Mouse (Mus musculus) thymus, postnatal 14 days (tissue): ENCODE data around the gene Gfral.
A peak's percentile ranks its signal among the peaks of the same experiment; 100 is the strongest.
"Not testable (repeated sequence)": the region's sequence is repeated elsewhere in the genome, so short reads cannot be mapped to it uniquely, and the experiment has no call there.

Experiments
- DNase-seq: peaks from one replicate; pipeline ENCODE4 v3.0.0; 2021

Gene Gfral

DNA sequence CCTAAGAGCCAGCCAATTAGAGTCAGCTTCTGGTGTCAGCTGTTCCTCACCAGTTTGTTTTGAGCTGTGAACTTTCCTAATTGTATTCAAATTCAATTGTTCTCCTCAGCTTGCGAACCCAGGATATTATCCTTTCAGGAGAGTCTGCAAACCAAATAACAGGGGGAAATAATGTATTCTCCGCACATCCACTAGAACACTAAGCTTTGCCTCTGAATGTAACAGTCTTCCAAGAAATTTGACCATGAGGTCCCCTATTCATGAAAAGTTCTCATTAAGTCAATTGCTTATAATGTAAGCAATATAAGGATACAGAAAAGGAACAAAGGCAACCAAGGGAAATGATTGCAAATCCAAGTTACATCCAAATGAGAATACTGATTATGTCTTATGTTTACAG, at the start of gene Gfral:
Gene Gfral, minus strand, starts transcription at position 101 of the 400 bp plus-strand sequence.
- DNase-seq = no peak

DNA sequence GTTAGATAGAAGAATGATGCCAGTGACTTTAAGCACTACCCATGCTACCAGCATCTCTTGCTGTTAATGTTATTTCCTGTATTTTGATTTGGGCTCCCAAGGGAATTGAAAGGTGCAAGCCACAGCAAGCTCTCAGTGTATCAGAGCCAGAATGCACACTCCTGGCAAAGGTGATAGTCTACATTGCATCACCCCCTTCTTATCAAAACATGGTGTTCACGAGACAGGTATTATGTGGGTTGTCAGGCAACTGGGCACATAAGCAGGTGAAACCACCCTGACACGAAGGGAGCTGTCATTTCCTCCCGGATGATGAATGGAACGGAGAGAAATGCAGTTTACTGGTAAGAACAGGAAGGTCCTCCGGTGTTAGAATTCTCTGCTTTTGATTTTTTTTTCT, 44.3 kb upstream of the Gfral start:
- DNase-seq = no peak

- no peak for DNase-seq
Measured at GRCm38 (mm10) chr9:76252544-76252943, 39.1 kb upstream of the Gfral start.

GRCm38 (mm10) chr9:76252109-76252508, 38.7 kb upstream of the Gfral start:
- DNase-seq = no peak

DNA sequence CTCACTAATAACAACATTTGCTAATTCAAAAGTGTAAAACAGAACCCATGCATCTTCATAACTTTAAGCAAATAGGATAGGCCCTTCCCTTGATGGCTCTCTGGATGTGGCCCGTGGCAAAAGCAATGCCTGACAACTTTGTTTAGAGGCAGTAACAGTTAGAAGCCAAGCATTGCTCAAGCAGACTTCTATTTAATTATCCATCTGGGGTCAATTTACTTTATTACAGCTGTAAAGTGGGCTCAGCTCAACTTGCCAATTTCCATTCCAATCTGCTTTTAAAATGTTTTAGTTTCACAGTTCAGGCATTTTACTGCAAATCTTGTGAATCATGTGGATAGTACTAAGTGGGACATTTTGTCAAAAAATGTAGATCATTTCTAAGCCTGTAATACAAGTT, 28.9 kb upstream of the Gfral start:
- DNase-seq = no peak

DNA sequence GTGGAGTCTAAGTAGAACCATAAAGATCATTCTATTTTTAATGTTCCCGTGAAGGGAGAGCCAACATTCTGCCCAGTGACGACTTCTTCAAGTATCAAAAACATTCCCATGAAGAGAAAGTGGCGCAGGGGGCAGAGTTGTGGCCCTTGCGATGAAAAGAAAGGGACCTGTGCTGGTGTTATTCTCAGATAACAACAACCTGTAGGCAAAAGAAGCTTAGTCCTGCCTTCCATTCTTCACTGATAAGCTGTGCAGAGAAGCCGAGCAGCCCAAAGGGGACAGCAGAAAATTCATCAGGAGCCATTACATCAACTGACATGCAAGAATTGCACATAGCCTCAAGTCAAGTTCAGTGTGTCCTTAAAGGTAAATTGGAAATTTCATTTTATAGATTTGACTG, 24.5 kb upstream of the Gfral start:
- no peak for DNase-seq

GRCm38 (mm10) chr9:76237243-76237642, 23.8 kb upstream of the Gfral start:
- DNase-seq = no peak

DNA sequence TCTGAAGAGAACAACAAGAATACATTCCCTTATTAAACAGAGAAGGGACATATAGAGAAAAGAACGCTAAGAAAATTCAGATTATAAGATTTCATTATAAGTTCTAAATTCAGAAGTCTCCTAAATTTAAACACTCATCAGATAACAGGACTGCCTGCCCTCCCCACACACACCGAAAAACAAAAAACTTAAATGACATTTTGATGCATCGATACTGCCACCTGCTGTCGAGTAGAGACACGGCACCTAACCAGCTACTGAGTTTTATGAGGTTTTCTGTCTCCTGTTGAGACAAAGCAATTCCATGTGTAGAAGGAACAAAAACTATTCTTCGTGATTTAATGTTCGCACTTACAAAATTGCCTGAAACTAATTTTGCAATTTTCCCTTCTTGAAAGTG, 23.2 kb upstream of the Gfral start:
- DNase-seq = peak; percentile 40

DNA sequence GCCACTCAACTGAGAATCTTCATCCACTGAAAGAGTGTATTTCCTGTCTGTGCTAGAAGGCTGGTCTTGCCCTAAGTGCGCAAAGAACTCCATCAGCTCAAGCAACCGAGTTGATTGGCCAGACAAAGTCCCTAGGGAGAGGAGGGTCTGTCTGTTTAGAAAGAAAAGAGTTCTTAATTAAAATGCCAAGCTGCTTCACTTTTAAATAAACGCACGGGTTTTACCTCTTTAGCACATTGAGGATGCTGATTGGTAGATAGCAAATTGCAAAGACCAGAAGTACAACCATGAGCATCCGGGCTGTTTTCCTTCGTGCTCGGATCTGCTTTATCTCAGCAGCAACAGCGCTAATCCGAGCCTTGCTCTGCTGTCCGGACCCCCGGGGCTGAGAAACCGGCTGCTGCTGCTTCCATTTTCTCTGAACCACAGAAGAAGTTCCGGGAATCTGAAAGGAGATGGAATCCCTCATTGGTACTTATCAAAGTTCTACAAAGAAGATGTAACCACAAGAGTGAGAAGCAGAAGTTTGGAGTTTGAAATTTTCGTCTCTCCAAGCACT, 22.6 kb upstream of the Gfral start:
- DNase-seq = peak; percentile 7

DNA sequence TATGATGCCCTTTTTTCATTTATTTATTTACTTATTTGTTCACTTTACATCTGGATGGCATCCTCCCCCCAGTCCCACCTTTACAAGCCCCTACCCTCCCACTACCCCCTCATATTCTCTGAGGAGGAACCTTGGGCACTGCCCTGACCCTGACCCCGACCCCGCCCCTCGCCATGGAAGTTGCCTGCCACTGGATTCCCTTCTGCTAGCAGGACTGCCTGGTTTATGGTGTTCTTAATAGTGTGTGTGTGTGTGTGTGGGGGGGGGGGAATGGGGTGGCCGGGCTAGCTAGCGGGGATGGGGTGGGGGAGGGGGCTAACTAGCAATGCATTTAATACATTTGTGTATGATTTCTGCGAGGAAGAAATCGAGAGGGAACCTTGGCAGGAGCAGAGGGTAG, 21.4 kb upstream of the Gfral start:
- no peak for DNase-seq

- peak; percentile 4 for DNase-seq
Measured at GRCm38 (mm10) chr9:76230400-76230799, 16.9 kb upstream of the Gfral start.

- no peak for DNase-seq
Measured at GRCm38 (mm10) chr9:76217178-76217975, 3.9 kb upstream of the Gfral start.

DNA sequence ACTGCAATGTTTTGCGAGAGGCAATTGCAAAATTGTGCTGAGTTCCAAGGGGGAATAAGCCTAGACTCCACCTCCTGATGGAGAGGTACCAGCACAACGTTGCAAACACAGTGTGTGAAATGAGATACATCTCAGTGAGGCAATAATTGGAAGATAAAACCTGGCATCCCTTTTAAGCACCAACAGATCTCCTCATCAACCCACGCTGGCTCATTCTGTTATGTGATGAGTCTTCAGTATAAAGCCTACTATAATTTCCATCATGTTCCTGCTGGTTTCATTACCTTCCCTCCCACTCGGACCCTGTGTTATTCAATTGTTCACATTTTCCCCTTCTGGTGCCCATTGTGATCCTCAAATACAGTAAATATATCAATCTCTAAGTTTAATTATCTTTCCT, 1.2 kb upstream of the Gfral start:
- DNase-seq = no peak

DNA sequence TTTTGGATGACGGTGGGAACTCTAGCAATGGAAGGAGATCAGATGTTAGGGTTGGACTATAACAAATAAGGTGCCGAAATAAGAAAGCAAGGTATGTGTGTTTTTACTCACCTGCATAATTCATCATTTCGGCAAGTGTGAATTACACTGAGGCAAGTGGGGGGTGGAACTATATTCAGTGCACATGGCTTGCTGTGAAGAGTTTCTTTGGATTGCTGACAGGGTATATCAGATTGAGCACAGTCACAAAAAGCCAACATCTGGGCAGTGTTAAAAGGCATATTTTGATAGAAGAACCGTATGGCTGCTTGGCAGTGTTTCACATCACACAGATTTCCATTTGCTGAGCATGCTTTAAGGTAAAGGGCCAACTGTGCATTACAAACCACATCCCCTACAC, 16.5 kb downstream of the Gfral start:
- DNase-seq = no peak

DNA sequence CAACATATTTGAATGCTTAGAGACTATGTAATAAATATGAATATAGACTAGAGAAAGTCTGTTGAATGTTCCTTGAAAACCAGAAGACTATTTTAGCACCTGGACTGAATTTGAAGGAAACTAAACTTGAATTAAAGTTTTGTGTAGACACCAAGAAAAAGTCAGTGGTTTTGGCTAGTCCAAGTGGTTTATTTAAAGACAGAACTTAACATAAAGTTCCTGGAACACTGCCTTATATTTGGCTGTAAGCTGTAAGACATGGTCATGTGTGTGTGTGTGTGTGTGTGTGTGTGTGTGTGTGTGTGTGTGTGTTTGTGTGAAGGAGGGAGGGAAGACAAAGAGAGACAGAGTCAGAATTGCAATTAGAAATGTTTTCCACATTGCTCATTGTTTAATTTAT, 34.2 kb downstream of the Gfral start:
- no peak for DNase-seq

DNA sequence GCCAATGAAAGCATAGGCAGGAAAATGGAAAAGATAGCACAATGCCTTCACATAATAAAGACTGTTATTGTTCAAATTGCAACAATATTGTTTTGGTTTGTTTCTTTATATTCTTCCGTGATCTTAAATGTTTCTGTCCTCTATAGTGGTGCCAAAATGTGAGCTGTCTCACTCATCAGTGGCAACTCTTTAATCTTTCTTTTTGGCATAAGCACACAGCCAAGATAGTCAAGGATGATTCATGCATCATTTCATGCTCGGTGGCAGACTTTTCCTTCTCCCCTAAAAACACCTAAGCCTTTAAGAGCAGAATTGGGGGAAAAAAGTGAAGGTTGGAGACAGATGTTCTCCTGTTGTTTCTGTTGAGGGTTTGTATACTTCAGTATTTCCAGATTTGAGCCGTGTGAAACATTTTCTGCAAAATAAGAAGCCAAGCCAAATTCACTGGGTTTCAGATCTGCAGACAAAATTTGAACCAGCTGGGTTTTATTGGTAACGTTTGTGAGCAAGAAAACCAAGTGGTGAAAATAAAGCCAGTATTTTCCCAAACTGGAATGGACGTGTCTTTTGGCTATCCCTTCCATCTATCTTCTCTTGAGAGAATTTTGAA, 40.7 kb downstream of the Gfral start:
- DNase-seq = no peak

GRCm38 (mm10) chr9:76168355-76168754, 45.1 kb downstream of the Gfral start:
- no peak for DNase-seq

GRCm38 (mm10) chr9:76162446-76162845, 51.0 kb downstream of the Gfral start:
- no peak for DNase-seq

DNA sequence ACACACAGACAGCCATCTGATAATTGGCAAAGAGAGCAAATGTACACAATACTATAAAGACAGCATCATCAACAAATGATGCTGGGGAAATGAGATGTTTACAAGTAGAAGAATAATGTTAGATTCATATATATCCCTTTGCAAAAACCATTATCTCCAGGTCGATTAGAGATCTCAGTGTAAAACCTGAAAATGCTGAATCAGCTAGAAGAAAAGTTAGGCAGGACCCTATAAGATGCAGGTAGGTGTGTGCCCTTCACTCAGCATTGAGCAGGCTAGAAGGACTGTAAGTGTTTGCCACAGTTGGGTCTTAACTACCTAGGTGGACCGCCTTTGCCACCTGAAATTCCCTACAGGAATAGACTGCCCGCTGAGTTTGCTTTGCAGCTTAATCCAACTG, 67.9 kb downstream of the Gfral start:
- DNase-seq = no peak

DNA sequence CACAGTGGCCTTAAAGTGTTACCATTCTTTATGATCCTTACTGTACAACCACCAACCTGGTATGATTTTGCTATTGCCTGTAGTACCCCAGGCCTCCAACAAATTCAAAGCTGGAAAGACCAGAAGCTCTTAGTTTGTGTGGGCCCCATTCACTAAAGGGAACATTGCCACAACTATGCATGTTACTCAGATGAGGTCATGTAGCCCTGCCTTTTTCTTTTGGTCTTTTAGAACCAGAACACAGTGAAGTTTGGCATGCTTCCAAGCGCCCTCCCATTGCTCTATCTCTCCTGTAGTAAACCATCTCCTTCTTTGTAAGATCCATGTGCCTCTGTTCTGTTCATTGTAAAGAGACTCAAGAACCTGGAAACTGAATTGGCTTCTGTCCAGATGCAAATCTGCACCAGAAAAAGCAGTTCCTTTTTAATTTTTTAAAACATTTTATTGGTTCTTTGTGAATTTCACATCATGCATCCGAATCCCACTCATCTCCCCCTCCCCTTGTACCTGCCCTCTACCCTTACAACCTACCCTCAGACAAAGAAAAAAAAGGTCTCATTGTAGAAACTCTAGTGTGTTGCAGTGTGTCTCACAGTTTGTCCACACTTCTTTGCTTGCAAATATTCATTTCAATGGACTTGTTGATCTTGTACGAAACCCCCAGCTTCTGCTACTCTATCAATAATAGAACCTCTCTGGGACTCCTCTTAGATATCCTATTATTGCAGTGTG, 74.9 kb downstream of the Gfral start:
- DNase-seq = no peak

GRCm38 (mm10) chr9:76134042-76134441, 79.4 kb downstream of the Gfral start:
- no peak for DNase-seq

GRCm38 (mm10) chr9:76129353-76129752, 84.1 kb downstream of the Gfral start:
- DNase-seq = no peak

- no peak for DNase-seq
Measured at GRCm38 (mm10) chr9:76124249-76124648, 89.2 kb downstream of the Gfral start.

DNA sequence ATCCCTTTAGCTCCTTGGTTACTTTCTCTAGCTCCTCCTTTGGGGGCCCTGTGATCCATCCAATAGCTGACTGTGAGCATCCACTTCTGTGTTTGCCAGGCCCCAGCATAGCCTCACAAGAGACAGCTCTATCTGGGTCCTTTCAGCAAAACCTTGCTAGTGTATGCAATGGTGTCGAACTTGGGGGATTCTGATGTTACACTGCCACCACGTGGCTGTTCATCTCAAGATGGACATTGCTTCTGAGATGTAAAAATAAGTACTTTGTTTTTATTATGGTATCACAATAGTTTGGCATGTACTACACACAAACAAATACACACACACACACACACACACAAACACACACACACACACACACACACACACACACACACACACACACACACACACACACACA, 90.6 kb downstream of the Gfral start:
- not testable (repeated sequence) for DNase-seq
